Mouse (Mus musculus) gastrocnemius, postnatal 4 days (tissue): Measurements from ENCODE around the gene Zfp775. TPM values are rescaled to one million over a fixed set of nuclear protein-coding genes. Genes with fewer than 3 reads are reported as not detected.

Experiments used
- DNase-seq, 2 experiments: peaks; one replicate each; pipeline ENCODE4 v3.0.0; 2021 to 2022; ENCODE audit warnings: low spot score in 2 of 2, mixed read lengths in 2 of 2
- total RNA-seq, 2 experiments: library from RNA; stranded (reverse); gene quantifications; 2 replicates each; pipeline ENCODE4 v1.2.3; 2021

Zfp775 gene
- total RNA-seq, 2 experiments from 2014 or later: 6.7 to 6.8 TPM

DNA sequence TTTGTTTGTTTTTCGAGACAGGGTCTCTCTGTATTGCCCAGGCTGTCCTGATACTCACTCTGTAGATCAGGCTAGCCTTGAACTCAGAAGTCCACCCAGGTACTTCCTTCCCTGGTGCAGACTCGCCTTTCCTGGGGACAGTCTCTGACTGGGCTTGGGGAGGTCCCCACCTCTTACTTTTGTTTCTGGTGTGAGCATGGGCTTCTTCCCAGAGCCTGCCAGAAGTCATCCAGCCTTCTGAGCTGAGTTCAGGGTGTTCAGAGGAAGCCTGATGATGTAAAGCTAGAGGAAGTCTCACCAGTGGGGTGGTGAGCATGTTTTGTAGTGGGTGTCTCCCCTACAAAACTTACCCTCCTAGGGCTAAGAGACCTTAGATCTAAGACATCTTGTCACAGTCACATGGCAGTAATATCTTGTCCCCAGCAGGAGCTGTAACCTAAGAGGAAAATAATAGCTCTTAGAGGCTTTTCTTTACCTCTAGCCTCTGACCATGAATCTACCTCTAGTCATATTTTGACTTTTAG, 67.6 kb downstream of the Zfp775 start:
- no peak for DNase-seq

Other genes starting within 250 kb of the Zfp775 start
- 10 to 100 TPM; 16.6 to 19.7 TPM for gene Krba1, start 206.5 kb upstream of the Zfp775 start, total RNA-seq
- 10 to 100 TPM; 14.3 to 19.7 TPM for gene Zfp467, start 156.2 kb upstream of the Zfp775 start, total RNA-seq
- under 1 TPM; 0.34 to 0.44 TPM for gene Sspo, start 153.8 kb upstream of the Zfp775 start, total RNA-seq
- 10 to 100 TPM; 29.7 to 33.3 TPM for gene Atp6v0e2, start 64.4 kb upstream of the Zfp775 start, total RNA-seq
- gene Lrrc61, start 47.3 kb upstream of the Zfp775 start, total RNA-seq: 10 to 100 TPM; 15.8 to 20.1 TPM
- gene Rarres2, start 29.3 kb upstream of the Zfp775 start, total RNA-seq: 10 to 100 TPM; 57.3 to 67.1 TPM
- gene Gm45021, start 12.5 kb upstream of the Zfp775 start, total RNA-seq: not detected
- gene Repin1, start 8.2 kb upstream of the Zfp775 start, total RNA-seq: 10 to 100 TPM; 29.1 to 31.9 TPM
- gene Gm44965, start 8.1 kb upstream of the Zfp775 start, total RNA-seq: 1 to 10 TPM in 1 of 2 experiments, not detected in 1; 3.5 TPM
- gene AI854703, start 24.7 kb downstream of the Zfp775 start, total RNA-seq: under 1 TPM; 0.34 to 0.37 TPM
- 1 to 10 TPM; 5.0 to 7.3 TPM for gene Gimap8, start 45.2 kb downstream of the Zfp775 start, total RNA-seq
- 1 to 10 TPM; 2.3 to 3.2 TPM for gene Gimap9, start 74.1 kb downstream of the Zfp775 start, total RNA-seq
- gene Gimap4, start 82.5 kb downstream of the Zfp775 start, total RNA-seq: 10 to 100 TPM; 18.9 to 19.4 TPM
- gene Gimap6, start 106.2 kb downstream of the Zfp775 start, total RNA-seq: 10 to 100 TPM; 30.3 to 35.4 TPM
- gene Gm28053, start 116.5 kb downstream of the Zfp775 start, total RNA-seq: 1 to 10 TPM; 2.4 to 4.7 TPM
- not detected for gene Gimap7, start 116.6 kb downstream of the Zfp775 start, total RNA-seq
- gene Gimap1, start 137.0 kb downstream of the Zfp775 start, total RNA-seq: 10 to 100 TPM in 1 of 2 experiments, 1 to 10 TPM in 1; 9.0 to 10.9 TPM
- 1 to 10 TPM; 7.4 to 8.7 TPM for gene Gimap5, start 144.1 kb downstream of the Zfp775 start, total RNA-seq
- gene Gimap3, start 168.8 kb downstream of the Zfp775 start, total RNA-seq: under 1 TPM in 1 of 2 experiments, not detected in 1; 0.17 TPM
- gene Tmem176a, start 238.9 kb downstream of the Zfp775 start, total RNA-seq: 10 to 100 TPM; 18.9 to 30.2 TPM
- gene Tmem176b, start 239.4 kb downstream of the Zfp775 start, total RNA-seq: 10 to 100 TPM; 62.0 to 78.8 TPM